Mouse (Mus musculus) limb, embryonic 14.5 days (tissue): ENCODE results near the gene Dstyk. TPM values are rescaled to one million over a fixed set of nuclear protein-coding genes. Genes with fewer than 3 reads are reported as not detected.

Experiments used
- ATAC-seq: fragments of 200-750 bp; cut with Nextera tagmentation; 2 replicates; pipeline ENCODE4 v1.8.0; 2017; ENCODE audit warnings: low read depth, moderate number of reproducible peaks, moderate TSS enrichment; ENCODE audit not compliant: low FRiP score
- DNase-seq: peaks from one replicate; pipeline ENCODE4 v3.0.0-alpha.2; 2015; ENCODE audit warnings: low spot score
- H3K27ac ChIP-seq: fragments of 300-500 bp; sonication (generic); replicated peaks from 2 replicates; pipeline ENCODE4 v1.5.1; 2014; ENCODE audit warnings: low read depth, mild to moderate bottlenecking, low read length, moderate library complexity, mixed read lengths
- H3K27me3 ChIP-seq: fragments of 300-500 bp; sonication (generic); 2 replicates; pipeline ENCODE4 v1.6.1; 2014; ENCODE audit warnings: low read length, mixed read lengths; ENCODE audit not compliant: control insufficient read depth, insufficient read depth
- H3K36me3 ChIP-seq: fragments of 300-500 bp; sonication (generic); 2 replicates; pipeline ENCODE4 v1.6.1; 2014; ENCODE audit warnings: mild to moderate bottlenecking, low read length, moderate library complexity, mixed read lengths; ENCODE audit not compliant: control insufficient read depth, insufficient read depth
- H3K4me1 ChIP-seq: fragments of 300-500 bp; sonication (generic); 2 replicates; pipeline ENCODE4 v1.6.1; 2014; ENCODE audit warnings: antibody characterized with exemption, low read length, mixed read lengths; ENCODE audit not compliant: control insufficient read depth, insufficient read depth
- H3K4me2 ChIP-seq: fragments of 300-500 bp; sonication (generic); replicated peaks from 2 replicates; pipeline ENCODE4 v1.6.1; 2014; ENCODE audit warnings: low read depth, mild to moderate bottlenecking, low read length, moderate library complexity; ENCODE audit not compliant: severe bottlenecking
- H3K4me3 ChIP-seq: fragments of 300-500 bp; sonication (generic); replicated peaks from 2 replicates; pipeline ENCODE4 v1.5.1; 2014; ENCODE audit warnings: low read length
- H3K9ac ChIP-seq: fragments of 300-500 bp; sonication (generic); 2 replicates; pipeline ENCODE4 v1.6.1; 2014; ENCODE audit warnings: mild to moderate bottlenecking, low read depth, low read length, moderate library complexity; ENCODE audit not compliant: severe bottlenecking
- H3K9me3 ChIP-seq: fragments of 300-500 bp; sonication (generic); 2 replicates; pipeline ENCODE4 v1.6.1; 2016; ENCODE audit warnings: low read length; ENCODE audit not compliant: control insufficient read depth
- POLR2A ChIP-seq: fragments of 200-500 bp; IDR thresholded peaks from 2 replicates; pipeline ENCODE4 v1.8.0; 2012; ENCODE audit warnings: inconsistent platforms, mild to moderate bottlenecking, moderate library complexity, borderline replicate concordance; ENCODE audit not compliant: insufficient read depth, insufficient read length; ENCODE audit errors: extremely low read depth
- WGBS: fragments of 180-500 bp; shearing (Covaris S2); extraction: QIAGEN DNeasy Blood & Tissue Kit; methylation state at CpG from one replicate; pipeline ENCODE4 v1.1.7; 2014; 5-methylcytosine and 5-hydroxymethylcytosine counted together
- polyA plus RNA-seq, 2 experiments: library from polyadenylated mRNA; depleted of rRNA in 1 of 2; stranded (reverse) in 1 of 2; unstranded in 1 of 2; fragments of >200 nt; fragmentation: Nextera tagmentation in 1 of 2; extraction: Ambion mirVana in 1 of 2; gene quantifications; 2 replicates each; pipeline versions ENCODE4 v1.2.1 to v1.2.3; 2012 to 2014

Gene Dstyk
- 17.1 and 17.8 TPM in 2 replicates for polyA plus RNA-seq (2012; rRNA removed)
- 18.3 and 20.8 TPM in 2 replicates for polyA plus RNA-seq (2014; fragmentation: Nextera tagmentation; extraction: Ambion mirVana)

- ATAC-seq (peak; percentile 97), DNase-seq (peak; percentile 91)
- Histone ChIP-seq H3K36me3 (no peaks in the 10 kb centered on the region), H3K4me3 (peak within 1 kb of the TSS; percentile 78), H3K4me2 (peak within 1 kb of the TSS; percentile 69), H3K9me3 (no peaks in the 10 kb centered on the region), H3K27me3 (no peaks in the 10 kb centered on the region), H3K4me1 (peaks cover 18% of the 10 kb centered on the region), H3K9ac (peak within 1 kb of the TSS; percentile 91), H3K27ac (peak within 1 kb of the TSS; percentile 93)
- under 1% methylated on average over 62 of the region's 85 CpGs for WGBS
- TF ChIP-seq POLR2A = peak; percentile 81; the same call in 1 of the 2 replicates
These were observed at the start of gene Dstyk for GRCm38 (mm10) chr1:132417319-132418251. TSS of gene Dstyk (plus strand) at chr1:132417555.

GRCm38 (mm10) chr1:132367692-132368506 lies 49.5 kb upstream of the Dstyk start:
- Histone ChIP-seq H3K4me1 (0 out of 2 replicates have a peak, but pooled peaks cover 5% of the 10 kb centered on the region), H3K9me3 (no peaks in the 10 kb centered on the region), H3K27me3 (no peaks in the 10 kb centered on the region), H3K4me2 (no peak overlapping the region), H3K4me3 (no peak overlapping the region), H3K27ac (no peak overlapping the region), H3K36me3 (peaks cover 30% of the 10 kb centered on the region), H3K9ac (no peak overlapping the region)
- no peak for TF ChIP-seq POLR2A
- DNase-seq (peak; percentile 83), ATAC-seq (peak; percentile 80)
- WGBS = 29% methylated on average over 6 of the region's 7 CpGs

GRCm38 (mm10) chr1:132370681-132371173 lies 46.6 kb upstream of the Dstyk start:
- no peak overlapping the region for H3K27ac ChIP-seq
- peaks cover 29% of the 10 kb centered on the region for H3K4me1 ChIP-seq
- TF ChIP-seq POLR2A = no peak
- DNase-seq (no peak), ATAC-seq (no peak)
- no peak overlapping the region for H3K9ac ChIP-seq
- no peaks in the 10 kb centered on the region for H3K9me3 ChIP-seq
- no peaks in the 10 kb centered on the region for H3K27me3 ChIP-seq
- peaks cover 36% of the 10 kb centered on the region for H3K36me3 ChIP-seq
- no peak overlapping the region for H3K4me2 ChIP-seq
- H3K4me3 ChIP-seq = no peak overlapping the region
- 83% methylated on average over 9 of the region's 9 CpGs for WGBS

GRCm38 (mm10) chr1:132371298-132372081 lies 45.9 kb upstream of the Dstyk start:
- no peak overlapping the region for H3K27ac ChIP-seq
- H3K4me2 ChIP-seq = no peak overlapping the region
- peaks cover 25% of the 10 kb centered on the region for H3K4me1 ChIP-seq
- no peak for DNase-seq
- ATAC-seq = no peak
- 74% methylated on average over 8 of the region's 8 CpGs for WGBS
- no peak overlapping the region for H3K9ac ChIP-seq
- no peak overlapping the region for H3K4me3 ChIP-seq
- no peaks in the 10 kb centered on the region for H3K9me3 ChIP-seq
- H3K27me3 ChIP-seq = no peaks in the 10 kb centered on the region
- no peak for TF ChIP-seq POLR2A
- H3K36me3 ChIP-seq = peaks cover 31% of the 10 kb centered on the region
